Mouse (Mus musculus) T-helper 1 cell (primary cell): Measurements from ENCODE around the gene Atg101.

Experiments
- in situ Hi-C: fragments of 300-600 bp; cut with MboI, MseI; formaldehyde crosslinking; loops from one replicate; pipeline ENCODE4 v1.15.1; 2025; ENCODE audit warnings: high pct_unique_total_duplicates

The Atg101 gene

DNA sequence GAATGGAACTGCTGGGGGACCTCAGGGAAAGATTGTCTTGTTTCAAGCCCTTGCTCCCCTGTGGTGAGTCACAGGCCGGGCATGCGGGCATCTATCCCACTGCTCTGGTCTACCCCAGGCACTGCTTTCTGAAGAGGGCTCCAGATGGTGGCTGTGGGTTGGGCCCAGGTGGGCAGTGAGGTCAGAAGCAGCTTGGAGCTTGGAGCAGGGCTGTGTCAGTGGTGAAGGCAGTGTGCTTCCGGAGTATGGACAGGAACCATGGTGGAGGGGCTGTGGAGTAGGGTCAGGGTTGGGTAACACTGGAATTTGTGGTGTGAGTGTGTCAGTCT, 45.5 kb downstream of the Atg101 start:
- in situ Hi-C loops = loop anchor here (25.0 kb wide), 1 partner anchor 633 kb away; the partner anchor contains the start of gene Krt78

DNA sequence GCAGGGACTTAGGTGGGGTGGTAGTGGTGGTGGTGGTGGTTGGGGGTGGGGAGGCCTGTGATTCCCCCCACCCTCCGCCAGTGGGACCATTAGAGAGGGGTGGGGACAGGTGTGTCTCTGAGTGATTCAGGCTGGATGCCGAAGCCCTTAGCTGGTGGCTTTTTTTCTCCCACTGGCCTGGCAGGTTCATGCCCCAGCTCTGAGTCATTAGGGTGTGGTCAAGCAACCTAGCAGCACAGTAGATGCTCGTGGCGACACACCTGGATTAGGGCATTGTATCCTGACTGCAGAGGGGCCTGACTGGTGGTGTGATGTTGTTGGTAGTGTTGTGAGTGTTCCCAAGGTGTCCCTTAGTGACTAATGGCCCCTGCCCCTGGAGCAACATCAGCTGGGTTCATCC, 47.0 kb downstream of the Atg101 start:
- in situ Hi-C loops = loop anchor here (25.0 kb wide), 1 partner anchor 631 kb away; the partner anchor contains the start of gene Krt78

DNA sequence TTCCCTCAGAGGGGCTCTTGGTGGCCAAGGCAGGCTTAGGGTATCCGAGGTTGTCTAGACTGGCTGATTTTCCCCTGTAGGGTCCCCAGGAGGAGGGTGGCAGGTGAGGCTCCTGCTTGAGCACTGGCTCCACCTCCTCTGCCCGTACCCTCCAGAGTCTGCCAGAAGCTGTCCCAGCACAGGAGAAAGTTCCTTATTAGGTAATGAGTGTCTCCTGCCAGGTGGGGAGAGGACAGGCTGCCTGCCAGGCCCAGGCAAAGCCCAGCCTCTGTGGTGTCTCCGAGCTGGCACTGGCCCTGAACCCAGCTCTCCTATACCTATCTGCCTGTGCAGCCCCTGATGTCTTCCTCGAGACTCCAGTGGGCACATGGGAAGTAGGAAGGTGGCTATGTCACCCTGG, 48.3 kb downstream of the Atg101 start:
- in situ Hi-C loops = loop anchor here (25.0 kb wide), 1 partner anchor 630 kb away; the partner anchor contains the start of gene Krt78

DNA sequence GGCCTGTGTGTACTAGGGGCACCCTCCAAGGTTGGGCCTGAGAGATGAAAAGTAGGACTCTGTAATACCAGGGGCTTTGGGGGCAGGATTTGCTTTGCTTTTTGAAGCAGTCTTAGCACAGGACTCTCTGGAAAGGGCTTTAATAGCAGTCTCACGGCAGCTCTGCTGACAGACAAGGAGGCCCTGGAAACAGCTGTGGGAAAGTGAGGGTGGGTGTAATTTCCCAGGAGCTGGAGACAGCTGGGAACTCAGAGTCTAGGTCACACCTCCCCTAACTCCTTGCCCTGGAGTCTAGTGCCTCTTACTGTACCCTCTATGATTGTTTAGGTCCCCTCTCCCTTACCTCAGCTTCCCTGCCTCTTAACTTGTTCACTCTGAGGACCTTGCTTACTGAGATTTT, 49.1 kb downstream of the Atg101 start:
- in situ Hi-C loops = loop anchor here (25.0 kb wide), 1 partner anchor 629 kb away; the partner anchor contains the start of gene Krt78

DNA sequence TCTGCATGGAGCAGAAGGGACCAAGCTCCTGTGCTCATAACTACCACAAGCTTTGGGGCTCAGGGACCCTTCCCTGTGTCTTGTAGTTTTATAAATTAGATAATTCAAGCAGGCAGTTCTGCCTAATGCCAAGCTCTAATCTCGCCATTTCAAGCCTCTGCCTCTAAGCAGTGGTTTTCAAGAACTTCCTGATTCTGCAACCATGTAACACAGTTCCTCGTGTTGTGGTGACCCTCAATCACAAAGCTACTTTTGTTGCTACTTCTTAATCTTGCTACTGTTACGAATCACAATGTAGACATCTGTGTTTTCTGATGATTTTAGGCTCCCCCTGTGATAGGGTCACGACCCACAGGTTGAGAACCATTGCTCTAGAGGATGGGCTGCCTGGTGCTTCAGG, 49.6 kb downstream of the Atg101 start:
- in situ Hi-C loops = loop anchor here (25.0 kb wide), 1 partner anchor 629 kb away; the partner anchor contains the start of gene Krt78

DNA sequence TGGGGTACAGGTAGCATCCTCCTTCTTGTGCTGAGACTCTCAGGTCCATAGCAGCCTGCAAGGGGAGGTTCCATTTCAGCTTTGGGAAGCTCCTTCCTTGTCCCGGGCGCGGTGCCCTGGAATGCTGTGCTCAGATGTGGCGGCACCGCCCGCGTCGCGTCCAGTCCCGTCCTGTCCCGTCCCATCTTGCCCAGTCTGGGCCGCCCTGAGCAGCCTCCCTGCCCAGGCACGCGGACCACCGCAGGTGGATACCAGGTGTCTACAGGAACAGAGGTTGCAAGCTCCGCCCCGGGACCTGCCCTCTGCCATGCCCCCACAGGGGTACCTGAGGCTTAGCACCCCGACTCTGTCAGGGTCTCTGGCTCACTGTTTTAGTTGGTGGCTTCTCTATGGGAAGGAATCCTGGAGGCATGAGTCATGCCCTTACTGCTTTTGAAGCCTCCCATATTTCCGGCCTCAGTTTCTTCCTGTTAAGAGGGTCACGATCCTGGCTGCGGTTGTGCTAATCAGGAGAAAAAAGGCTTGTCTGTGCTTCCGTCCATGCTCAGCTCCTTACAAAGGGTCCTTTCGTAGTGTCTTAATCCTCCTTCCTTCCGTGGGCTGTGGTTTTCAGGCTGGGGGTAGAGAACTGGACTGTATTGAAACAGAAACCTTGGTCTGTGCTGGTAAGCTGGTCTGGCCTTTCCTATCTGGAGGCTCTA, 52.6 kb downstream of the Atg101 start:
- in situ Hi-C loops = loop anchor here (5.0 to 25.0 kb wide), 2 partner anchors 626 to 726 kb away; partner anchors contain the start of gene Krt78

DNA sequence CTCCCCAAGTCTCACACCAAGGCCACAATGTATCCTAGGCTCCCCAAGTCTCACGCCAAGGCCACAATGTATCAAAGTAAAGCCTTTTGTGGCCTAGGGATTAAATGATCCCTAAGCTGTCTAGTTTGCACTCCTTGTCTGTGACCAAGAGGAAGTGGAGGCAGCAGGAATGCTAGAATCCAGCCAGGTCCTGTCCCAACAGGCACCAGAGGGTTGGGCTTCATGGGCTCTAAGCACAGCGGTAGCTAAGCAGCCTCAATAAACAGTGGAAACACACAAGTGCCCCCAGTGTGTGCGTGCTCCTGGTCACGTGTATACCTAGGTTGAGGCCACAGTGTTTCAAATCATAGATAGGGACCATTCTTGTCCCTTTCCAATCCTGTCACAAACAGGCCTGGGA, 54.3 kb downstream of the Atg101 start:
- in situ Hi-C loops = loop anchor here (5.0 to 25.0 kb wide), 2 partner anchors 624 to 724 kb away; partner anchors contain the start of gene Krt78

DNA sequence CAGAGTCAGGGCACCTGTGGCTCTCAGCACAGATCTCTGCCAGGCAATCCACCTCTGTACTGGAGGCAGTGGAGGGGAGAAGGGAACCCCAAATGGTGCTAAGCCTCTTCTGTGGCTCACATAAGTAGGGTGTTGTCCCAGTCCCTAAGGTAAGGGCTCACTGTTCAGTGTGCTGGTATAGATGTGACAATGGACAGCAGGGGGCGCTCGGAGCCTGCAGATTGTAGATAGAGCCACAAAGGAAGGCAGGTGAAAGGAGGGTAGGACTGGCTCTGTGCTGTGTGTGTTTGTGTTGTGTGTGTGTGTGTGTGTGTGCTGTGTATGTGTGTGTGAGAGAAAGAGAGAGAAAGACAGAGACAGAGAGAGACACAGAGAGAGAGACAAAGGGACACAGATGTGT, 55.5 kb downstream of the Atg101 start:
- in situ Hi-C loops = loop anchor here (5.0 to 25.0 kb wide), 2 partner anchors 623 to 723 kb away; partner anchors contain the start of gene Krt78
